Mouse (Mus musculus) ovary, postnatal 10 days (tissue): ENCODE results near the gene Il17rb.

Source experiments
- DNase-seq: peaks from one replicate; pipeline ENCODE4 v3.0.0; 2022; ENCODE audit warnings: low spot score

The Il17rb gene

DNA sequence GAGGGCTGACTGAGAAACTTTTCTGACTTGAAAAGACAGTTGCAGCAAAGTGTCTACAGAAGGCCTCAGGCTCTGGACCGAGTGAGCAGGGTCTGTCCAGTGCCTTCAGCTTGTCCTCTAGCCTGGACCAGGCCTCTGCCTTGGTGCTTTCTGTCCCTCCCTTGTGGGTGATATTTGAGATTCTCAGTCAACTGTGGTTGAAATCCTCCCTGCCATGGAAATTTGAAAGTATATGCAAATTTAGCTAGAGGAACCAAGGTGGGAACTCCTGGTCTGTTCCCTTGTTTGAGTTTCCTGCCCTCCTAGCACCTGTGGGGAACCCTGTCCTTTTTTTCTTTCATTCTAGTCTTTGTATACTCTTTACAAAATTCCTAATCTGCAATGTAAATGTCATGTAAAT lies 6.3 kb upstream of the Il17rb start:
- DNase-seq, result no peak

DNA sequence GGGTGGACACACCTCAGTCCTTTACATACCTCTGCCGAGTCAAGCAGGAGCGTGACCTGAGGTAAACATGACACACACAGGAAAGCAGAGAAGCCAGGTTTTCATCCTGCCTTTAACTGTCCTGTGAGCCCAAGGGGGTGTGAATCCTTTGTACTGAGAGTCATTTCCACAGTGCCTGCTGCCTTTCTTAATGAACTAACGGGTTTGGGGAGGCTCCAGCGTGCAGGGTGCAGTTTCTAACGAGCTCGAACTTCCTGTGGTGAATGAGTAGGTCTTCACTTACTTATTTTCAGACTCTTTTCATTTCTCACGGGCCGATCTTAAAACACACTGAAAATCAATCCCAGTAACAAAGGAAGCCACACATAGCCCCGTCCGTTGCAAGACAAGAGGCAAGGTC lies 5.8 kb upstream of the Il17rb start:
- no peak for DNase-seq

DNA sequence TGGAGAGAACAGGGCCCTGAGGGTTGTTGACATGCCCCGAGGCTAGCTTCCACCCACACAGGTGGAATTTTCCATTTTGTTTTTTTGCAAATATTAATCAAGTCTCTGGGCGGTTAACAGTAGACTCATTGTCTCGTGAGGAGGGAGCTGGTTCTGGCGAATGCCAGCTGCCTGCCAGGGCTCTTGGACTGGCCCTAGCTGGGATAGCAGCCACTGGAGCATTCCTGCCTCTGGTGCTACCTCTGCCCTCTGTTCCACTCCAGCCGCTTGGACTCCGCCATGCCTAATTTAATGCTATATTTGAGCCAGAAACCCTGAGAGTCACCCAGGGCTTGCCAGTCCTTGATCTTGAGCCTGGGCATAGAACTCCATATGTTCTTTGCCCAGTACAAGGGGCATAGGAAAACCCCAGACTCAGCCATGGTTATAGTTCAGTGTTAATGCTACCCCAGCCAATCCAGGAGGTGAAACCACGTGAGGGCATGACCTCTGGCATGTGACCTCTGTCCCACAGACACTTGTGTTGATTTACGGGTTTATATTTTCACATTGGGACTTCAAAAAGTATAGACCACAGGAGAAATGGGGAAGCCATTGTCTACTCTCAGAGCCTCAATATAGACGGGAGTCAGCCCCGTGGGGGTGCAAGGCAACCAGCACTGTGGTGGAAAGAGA lies 3.3 kb upstream of the Il17rb start:
- no peak for DNase-seq

DNA sequence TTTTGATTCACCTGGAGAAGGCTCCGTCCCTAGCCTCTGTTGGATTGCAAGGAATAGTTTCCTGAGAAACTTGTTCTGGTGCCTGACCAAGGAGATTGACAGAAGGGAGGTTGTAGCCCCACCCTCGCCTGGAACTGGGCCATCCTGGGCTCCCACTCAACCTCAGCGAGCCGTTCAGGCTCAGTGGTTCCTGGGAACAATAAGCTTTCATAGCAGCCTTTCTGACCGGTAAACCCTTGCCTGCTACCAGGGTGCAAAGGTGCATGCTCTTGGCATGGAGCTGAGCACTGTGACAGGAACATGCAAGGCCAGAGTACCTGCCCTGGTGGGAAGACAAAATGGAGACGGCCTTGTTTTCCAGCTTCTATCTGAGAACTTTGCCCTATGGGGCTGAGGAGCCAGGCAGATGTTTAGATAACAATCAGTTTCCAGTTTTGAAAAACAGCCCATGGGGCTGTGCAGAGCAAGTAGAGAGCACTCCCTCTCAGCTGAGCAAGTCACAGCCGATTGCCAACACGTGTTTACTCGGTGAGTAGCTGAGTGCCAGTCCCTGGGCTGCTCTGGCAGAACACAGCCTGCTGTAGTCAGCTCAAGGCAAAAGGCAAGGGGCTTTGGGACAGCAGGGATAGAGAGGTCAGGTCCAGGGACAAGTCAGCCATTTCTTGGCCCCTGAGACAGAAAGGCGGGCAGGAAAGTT lies 1.3 kb upstream of the Il17rb start:
- DNase-seq, result peak; percentile 51

DNA sequence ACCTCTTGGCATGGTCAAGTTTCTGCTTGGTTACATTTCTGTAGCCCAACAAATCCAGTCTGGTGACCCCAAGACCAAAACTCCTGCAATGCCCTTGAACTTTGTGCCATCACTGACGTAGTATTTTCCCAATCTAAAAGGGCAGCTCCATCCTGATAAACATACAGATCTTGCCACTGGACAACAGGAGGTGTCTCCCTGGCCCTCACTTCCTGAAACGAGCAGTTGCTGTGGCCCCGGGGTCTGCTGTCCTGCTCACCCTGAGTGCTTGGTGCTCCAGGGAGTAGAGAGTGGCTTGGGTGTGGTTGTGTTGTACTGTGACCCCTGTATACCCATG lies 9.3 kb downstream of the Il17rb start:
- no peak for DNase-seq

DNA sequence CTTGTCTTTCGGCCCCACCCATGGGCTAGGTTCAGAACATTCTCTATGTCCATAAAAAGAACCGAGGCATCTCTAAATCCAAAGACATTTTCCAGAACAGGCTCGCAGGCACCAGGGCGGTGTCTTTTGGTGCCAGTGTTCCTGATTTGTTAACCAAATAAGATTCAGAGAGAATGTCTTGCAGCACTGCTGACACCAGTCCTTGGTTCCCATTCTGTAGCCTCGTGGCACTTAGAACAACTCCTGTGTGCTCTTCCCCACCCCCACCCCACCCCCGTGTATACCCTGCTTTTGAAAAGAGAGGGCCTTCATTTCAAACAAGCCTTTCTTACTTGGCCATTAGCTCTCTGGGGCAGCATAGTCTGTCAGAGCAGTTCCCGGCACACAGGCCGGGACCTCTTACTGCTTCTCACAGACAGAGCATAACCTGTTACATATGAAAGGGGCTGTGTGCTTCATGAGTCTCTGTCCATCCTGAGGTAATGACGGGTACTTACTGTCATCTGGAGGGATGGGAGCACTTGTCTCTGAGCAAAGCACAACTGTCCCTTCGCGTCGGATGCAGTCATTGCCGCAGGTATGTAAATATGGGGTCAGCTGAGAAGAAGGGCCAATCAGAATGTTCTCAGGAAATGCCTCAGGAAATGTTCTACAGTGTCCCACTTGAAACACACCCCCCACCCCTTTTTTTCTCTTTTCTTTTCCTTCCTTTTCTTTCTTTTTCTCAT lies 9.8 kb downstream of the Il17rb start:
- no peak for DNase-seq

DNA sequence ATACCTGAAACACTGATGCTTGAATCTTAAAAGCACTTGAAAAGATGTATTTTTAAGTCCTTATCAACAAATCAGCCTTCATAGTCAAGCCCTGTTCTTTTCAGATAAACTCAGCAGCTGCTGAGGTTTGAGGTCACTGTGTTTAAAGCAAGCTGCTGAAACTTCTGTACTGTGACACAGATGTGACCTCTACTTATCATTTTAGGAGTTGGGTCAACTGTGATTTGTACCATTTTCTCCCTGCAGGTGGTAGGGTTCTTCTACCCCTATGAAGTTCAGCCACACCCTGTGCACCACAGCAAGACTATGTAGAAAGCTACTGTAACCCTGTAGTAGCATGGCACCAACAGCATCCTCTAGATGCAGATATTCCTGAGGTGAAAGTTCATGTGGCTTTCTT lies 11.4 kb downstream of the Il17rb start:
- DNase-seq, result no peak

DNA sequence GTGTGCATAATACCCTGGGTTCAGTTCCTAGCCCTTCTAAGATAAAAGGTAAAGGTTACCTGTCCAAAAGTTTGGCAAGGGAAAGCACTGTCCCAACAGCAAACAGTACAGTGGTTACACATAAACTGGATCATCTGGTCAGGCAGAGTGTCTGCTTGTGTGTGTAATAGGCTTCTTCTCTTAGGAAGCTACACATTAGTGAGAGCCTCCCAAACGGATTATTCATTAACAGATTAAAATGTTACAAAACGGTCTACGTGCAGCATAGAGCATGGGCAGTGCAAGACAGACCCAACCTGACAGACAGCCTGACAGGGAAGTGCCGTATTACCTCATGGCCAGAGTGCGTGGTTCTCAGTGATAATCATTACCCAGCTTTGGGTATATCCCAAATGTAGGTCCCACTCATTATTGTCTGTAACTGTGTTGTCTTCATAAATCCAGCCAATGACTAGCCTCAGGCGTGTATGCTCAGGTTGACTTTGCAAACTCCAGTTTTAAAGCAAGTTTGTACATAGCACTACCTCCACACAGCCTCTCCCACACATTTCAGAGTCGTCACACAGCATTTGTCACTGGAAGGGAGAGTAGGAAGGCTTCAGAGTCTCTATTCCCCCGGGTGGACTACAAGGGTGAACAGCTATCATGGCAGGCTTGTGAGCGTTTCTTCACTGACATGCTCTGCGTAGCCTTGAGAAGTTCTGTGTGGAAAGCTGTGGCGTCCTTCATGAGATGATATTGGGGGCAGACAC lies 12.5 kb downstream of the Il17rb start:
- no peak for DNase-seq

DNA sequence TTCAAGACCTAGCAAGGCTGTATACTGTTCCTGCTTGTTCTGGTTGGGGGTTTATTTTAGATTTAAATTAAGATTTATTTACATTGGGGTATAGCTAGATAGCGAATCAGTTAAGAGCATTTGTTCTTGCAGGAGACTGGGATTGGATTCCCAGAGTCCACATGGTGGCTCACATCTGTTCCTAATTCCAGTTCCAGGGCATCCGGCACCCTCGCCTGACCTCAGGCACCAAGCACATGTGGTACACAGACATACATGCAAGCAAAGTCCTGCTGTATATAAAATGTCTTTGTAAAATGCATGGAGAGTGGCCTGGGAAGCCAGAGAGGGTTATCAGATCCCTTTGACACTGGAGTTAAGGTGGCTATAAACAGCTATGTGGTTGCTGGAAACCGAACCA lies 13.7 kb downstream of the Il17rb start:
- DNase-seq, result no peak

DNA sequence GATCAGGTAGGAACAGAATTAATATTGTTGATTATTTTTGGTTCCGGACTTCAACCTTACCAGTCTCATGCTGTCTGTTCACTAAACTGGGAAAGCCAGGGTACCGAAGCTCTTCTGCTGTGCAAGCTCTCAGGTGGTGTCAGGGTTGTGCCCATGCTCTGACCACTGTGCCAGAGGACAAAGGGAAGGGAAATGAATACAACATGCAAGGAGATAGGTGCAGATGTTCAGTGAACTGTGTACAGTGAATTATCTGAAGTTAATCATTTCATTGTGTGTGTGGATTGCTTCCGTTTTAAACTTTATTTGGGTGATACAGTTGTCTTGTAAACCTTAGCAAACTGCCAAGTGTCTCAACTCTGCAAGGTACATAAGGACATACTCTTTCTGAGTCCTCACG lies 20.4 kb downstream of the Il17rb start:
- DNase-seq, result no peak

DNA sequence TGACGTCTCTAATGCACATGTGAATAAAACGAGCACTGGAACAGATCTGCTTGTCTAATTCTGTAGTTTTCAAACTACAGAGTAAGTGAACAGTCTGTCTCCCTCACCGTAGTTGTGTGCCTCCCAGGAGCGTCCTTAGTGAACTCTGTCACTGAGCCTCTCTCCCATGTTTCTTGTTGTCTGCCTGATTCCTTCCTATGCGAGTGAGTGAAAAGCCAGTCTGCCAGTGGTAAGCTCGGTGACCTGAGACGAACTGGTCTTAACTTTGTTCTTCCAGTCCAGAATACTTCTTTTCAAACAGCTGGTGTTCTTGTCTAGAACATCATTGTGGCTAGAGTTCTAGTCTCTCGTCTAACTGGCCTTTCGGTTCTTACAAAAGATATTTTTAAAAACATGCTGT lies 21.0 kb downstream of the Il17rb start:
- DNase-seq, result no peak

DNA sequence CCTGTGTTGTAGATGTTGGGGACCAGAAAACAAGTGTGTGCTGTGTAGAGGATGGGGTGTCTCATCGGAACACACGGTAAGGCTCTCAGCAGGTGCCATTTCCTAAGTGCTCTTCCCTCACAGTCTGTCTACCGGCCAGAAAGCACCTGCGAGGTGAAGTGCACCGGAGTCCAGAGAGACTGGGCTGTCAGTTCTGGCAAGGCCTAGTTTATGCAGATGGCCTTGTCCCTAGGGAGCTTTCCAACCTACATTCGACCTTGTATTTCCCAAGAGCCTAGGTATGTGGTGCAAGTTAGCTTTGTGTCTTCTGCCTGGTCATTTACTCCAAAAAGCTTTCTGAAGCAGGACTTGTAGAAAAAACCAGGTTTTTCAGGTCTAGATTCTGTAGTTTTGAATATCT lies 21.4 kb downstream of the Il17rb start:
- no peak for DNase-seq

DNA sequence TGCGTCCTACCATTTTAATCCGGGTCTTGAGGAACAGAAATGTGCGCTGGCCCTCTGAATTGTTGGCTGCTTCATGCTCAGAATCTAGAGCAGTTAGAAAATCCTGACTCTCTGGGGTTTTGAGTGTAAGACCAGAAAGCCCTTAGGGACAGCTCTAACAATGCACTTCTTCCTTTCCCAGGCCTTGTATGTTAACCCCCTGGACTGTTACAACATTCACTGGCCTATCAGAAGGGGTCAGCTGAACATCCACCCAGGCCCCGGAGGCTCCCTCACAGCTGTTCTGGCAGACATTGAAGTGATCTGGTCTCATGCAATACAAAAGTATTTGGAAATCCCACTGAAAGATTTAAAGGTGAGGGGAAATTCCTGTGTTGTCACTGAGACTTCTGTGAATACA lies 22.6 kb downstream of the Il17rb start:
- DNase-seq, result no peak

DNA sequence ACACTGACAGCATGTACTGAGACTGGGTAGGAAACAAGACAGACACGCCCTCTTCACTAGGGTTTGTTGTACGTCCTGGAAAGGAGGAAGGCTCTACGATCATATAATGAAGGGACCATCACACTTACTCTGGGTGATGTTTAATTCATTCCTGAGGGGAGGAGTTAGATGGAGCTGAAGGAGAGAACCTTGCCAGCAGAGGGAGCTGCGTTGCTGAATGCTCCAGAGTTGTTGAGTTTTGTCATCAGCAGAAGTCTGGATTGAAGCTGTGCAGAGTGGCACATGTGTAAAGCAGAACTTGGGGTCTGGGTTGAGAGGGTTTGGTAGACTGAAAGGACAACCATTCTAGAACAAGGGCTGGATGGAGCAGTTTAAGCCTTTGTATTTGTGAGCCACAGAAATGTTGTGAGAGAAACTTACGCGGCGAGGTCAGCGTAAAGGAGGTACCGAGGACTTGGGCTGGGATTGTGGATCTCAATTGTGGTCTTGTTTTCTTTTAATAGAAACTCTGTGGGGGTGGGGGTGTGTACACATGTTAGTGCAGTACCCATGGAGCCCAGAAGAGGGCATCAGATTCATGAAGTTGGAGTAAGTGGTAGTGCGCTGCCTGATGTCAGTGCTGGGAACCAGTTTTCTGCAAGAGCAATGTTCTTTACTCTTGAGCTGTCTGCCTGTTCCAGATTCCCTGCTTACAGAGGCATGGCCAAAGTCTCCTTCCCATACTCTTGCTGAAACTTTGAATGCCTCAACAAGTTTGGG lies 28.1 kb downstream of the Il17rb start:
- DNase-seq, result no peak

DNA sequence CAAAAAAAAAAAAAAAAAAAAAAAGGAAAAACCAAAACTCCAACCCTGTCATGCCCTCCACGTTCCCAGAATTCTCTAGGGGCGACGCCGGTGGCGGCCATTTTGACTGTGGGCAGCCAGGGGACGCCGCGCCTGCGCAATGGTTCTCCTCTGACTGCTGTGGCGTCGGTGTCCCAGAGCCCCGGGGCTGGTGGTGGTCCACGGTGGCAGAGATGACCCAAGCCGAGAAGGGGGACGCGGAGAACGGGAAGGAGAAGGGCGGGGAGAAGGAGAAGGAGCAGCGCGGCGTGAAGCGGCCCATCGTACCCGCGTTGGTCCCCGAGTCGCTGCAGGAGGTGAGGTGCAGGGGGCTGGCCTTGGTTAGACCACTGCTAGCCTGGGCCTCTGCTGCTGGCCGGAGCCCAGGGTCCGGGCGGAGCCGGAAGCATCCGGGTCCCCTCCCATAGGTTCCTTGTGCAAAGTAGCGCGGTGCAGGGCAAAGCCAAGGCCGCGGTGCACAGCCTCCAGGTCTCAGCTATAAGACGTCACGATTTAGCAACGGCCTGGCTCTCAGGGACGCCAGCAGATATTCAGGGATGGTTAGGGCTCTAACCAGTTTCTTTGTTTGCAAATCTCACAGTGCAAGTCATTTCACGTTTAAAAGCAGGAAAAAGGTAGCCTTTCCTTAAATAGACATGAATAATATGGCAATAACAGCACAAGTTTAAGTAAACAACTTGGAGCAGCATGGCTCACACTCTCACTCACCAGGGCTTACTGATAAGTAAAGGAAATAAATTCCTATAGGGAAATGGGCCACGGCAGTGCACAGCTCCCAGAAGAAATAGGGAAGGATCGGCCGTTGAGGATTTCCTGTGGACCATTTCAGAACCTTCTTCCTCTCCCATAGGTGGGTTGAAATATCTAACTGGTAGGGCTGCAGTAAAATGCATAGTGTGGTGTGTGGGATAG lies 30.2 kb downstream of the Il17rb start, which contains the start of gene Actr8:
Actr8 (plus strand) TSS at position 84 of the 951 bp plus-strand sequence.
- DNase-seq, result peak; percentile 95

DNA sequence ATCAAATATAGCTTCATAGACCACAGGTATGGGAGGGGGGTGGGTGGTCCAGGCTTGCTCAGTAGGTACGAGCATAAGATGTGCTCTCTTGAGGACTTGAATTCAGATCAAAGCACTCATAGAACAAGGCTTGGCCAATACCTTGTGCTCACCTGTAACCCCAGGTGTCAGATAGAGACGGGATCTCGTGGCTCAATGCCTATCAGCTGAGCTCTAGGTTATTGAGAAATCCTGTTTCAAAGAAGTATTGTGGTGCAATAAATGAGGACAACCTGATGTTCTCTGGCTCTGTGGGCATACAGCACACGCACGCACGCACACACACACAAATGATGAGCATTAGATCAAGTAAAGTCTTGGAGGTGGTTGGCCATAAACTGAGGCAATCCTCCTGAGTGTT lies 31.8 kb downstream of the Il17rb start:
- DNase-seq, result no peak

DNA sequence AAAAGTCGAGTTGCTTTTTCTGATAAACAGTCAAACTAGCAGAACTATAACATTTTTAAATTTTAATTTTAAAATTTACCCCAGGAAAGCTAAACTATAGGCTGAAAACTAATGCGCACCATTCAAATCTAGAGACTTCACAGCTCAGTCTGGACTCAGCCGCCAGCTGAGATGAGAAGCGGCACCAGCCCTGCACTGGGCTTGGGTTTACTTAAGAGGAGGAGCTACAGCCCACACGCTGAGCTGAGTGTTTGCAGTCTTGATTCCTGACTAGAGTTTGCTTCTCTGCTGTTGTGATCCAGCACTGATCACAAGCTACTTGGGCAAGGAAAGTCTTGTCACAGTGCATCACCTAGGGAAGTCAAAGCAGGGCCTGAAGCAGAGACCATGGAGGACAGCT lies 36.7 kb downstream of the Il17rb start:
- no peak for DNase-seq

DNA sequence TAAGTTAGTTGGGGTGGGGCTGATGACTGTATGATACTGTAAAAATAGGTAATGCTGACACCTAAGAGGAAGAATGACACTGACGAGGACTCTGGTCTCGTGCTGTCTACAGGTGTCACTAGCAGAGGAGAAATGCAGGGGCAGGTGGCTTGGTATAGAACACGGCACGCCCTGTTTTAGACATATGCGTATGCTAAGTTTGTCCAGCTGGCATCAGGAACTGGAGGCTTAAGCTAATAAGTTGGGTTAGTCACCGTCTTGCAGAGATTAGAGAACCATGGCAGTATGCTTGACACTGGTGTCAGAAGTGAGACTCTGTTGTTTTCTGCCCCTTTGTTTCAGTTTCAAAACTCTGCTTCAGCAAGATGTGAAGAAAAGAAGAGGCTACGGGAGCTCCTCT lies 37.2 kb downstream of the Il17rb start:
- no peak for DNase-seq

DNA sequence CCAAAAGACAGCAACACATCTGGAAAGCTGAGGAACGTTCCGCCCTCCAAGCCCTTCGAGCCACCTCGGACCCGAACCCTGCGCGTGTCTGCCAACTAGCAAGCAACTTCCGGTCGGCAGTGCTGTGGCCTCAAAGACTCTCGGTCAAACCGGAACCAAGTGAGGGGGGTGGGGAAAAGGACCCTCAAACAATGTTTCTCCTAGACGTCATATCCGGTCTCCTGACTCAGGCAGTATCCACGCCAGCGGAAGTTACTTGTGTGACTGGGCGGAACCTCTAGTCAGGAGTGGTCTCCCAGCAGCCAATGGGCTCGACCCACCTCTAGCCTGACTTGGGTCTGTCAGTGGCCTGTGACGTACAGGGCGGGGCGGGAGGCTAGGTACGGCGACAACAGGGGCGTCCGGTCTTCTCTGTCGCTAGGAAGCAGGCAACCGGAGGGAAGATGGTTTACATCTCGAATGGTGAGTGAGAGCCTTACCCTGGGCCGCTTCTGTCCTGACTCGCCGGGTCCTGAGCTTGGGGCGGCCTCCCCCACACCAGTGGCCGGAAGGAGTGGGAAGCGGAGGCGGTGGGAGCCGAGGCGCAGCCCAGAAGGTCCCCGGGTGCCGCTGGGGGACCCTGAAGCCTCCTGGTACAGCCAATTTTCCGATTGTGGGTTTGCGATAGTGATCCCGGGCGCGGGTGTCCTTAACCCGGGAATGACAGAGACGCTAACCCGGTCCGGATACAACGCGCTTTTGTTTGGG lies 40.4 kb downstream of the Il17rb start, which contains the start of gene Selenok:
Selenok (plus strand) TSS at position 234 of the 747 bp plus-strand sequence.
- peak; percentile 70 for DNase-seq

DNA sequence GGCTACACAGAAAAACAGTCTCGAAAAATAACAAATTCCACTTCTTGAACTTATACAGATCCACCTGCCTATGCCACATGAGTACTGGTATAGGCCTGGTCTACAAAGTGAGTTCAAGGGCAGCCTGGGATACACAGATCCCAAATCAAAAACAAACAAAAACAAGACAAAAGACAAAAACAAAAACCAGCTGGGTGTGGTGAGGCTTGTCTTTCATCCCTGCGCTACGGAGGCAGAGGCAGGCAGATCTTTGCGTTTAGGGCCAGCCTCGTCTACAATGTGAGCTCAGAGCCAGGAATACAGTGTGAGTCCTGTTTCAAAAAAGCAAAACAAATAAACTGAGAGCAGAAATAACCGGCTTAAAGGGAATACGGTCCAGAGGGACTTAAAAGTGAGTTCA lies 41.1 kb downstream of the Il17rb start:
- no peak for DNase-seq
